Mouse (Mus musculus) cerebellum, adult 2 months (tissue): ENCODE measurements around the gene Mocs3. TPM values are rescaled to one million over a fixed set of nuclear protein-coding genes. Genes with fewer than 3 reads are reported as not detected.
A peak's percentile ranks its signal among the peaks of the same experiment; 100 is the strongest.

Experiments
- DNase-seq, 2 experiments: peaks; one replicate each; pipeline ENCODE4 v3.0.0; 2021
- H3K27ac ChIP-seq: fragments of 200-500 bp; 2 replicates; pipeline ENCODE4 v1.5.1; 2012; ENCODE audit warnings: low read length, control low read depth, inconsistent platforms; ENCODE audit not compliant: insufficient read depth
- H3K27me3 ChIP-seq: fragments of 200-500 bp; 2 replicates; pipeline ENCODE4 v1.6.1; 2012; ENCODE audit warnings: inconsistent platforms, mild to moderate bottlenecking, low read length, moderate library complexity; ENCODE audit not compliant: control insufficient read depth, insufficient read depth
- H3K4me1 ChIP-seq: fragments of 200-500 bp; 2 replicates; pipeline ENCODE4 v1.6.1; 2011; ENCODE audit warnings: low read length; ENCODE audit not compliant: control insufficient read depth, insufficient read depth
- H3K4me3 ChIP-seq: fragments of 200-500 bp; replicated peaks from 2 replicates; pipeline ENCODE3; 2011; ENCODE audit warnings: mild to moderate bottlenecking, low read depth, low read length, control low read depth; ENCODE audit not compliant: insufficient read depth
- CTCF ChIP-seq: fragments of 200-500 bp; IDR thresholded peaks from 2 replicates; pipeline ENCODE4 v1.5.1; 2011; ENCODE audit warnings: low read depth, mild to moderate bottlenecking, control low read depth, low read length, moderate library complexity, borderline replicate concordance; ENCODE audit not compliant: insufficient read depth
- POLR2A ChIP-seq: fragments of 200-500 bp; IDR thresholded peaks from 2 replicates; pipeline ENCODE4 v1.6.1; 2011; ENCODE audit warnings: low read length, control low read depth, borderline replicate concordance; ENCODE audit not compliant: insufficient read depth
- WGBS: fragments of 180-500 bp; shearing (Covaris S2); methylation state at CpG from one replicate; pipeline ENCODE4 v1.1.7; 2018; 5-methylcytosine and 5-hydroxymethylcytosine counted together
- polyA plus RNA-seq: library from polyadenylated mRNA; depleted of rRNA; stranded (reverse); fragments of >200 nt; gene quantifications from 2 replicates; pipeline ENCODE4 v1.2.3, GENCODE M21; 2012

Mocs3 gene
- polyA plus RNA-seq, 1 experiment = 13.4 TPM

DNA sequence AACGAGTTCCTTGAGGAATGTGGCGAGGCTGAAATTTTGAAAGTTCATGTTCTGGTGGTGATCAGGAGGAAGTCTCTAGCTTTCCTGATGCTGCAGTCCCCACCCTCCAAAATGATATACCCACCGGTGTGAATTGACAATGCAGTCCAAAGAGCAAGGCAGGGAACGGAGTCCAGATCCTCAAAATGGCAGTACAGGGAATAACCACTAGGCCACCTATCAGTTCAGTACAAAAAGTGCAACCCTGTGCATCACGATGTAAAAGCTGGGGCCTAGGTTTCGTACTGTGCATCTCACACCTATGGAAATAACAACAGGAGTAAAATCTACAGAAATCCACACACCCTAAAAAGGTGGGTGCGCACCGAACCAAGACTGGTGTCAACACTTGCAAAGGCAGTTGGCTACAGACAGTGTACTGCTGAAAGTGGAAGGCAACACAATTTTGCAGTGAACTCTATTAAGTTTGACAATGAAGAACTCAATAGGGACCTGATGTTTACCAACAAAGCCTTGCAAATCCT, 25.9 kb upstream of the Mocs3 start:
- TF ChIP-seq POLR2A (no peak), CTCF (no peak)
- 71% methylated on average over 8 of the region's 8 CpGs for WGBS
- no peak for DNase-seq
- no peak overlapping the region for H3K27ac ChIP-seq
- H3K27me3 ChIP-seq = no peaks in the 10 kb centered on the region
- no peak overlapping the region for H3K4me3 ChIP-seq
- peaks cover 9% of the 10 kb centered on the region; the same call in 1 of the 2 replicates for H3K4me1 ChIP-seq

DNA sequence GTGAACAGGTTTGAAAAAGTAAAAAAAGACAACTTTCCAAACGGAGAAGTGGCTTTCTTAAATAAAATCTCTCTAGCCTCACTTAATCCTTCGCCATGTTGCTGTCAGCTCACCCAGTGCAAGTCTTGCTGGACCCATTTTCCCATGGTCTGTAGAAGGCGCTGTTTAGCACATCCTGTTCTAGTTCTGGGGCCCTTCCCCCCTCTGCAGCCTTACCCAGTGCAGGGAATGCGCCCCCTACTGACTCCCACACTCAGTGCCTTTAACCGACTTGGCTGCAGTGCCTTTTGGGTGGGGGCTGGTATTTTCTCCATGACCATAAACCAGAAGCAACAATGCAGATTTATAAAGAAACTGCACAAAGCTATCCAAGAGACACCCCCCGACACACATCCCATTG, 25.2 kb upstream of the Mocs3 start:
- no peak for TF ChIP-seq POLR2A
- TF ChIP-seq CTCF = peak; percentile 89
- WGBS = 3% methylated on average over 6 of the region's 6 CpGs
- no peak overlapping the region for H3K27ac ChIP-seq
- peak overlapping the region; percentile 70 for H3K4me3 ChIP-seq
- peaks cover 6% of the 10 kb centered on the region; the same call in 1 of the 2 replicates for H3K4me1 ChIP-seq
- DNase-seq = peak; percentile 80 to 82
- H3K27me3 ChIP-seq = no peaks in the 10 kb centered on the region

- no peaks in the 10 kb centered on the region for H3K27me3 ChIP-seq
- H3K27ac ChIP-seq = peak overlapping the region; percentile 91
- DNase-seq = peak in 1 of 2 experiments; percentile 45
- WGBS = 1% methylated on average over 49 of the region's 49 CpGs
- TF ChIP-seq CTCF = no peak
- no peak for TF ChIP-seq POLR2A
- H3K4me3 ChIP-seq = peak overlapping the region; percentile 70
- H3K4me1 ChIP-seq = peaks cover 5% of the 10 kb centered on the region; the same call in 1 of the 2 replicates
Measured at GRCm38 (mm10) chr2:168205681-168206631, 24.5 kb upstream of the Mocs3 start.

DNA sequence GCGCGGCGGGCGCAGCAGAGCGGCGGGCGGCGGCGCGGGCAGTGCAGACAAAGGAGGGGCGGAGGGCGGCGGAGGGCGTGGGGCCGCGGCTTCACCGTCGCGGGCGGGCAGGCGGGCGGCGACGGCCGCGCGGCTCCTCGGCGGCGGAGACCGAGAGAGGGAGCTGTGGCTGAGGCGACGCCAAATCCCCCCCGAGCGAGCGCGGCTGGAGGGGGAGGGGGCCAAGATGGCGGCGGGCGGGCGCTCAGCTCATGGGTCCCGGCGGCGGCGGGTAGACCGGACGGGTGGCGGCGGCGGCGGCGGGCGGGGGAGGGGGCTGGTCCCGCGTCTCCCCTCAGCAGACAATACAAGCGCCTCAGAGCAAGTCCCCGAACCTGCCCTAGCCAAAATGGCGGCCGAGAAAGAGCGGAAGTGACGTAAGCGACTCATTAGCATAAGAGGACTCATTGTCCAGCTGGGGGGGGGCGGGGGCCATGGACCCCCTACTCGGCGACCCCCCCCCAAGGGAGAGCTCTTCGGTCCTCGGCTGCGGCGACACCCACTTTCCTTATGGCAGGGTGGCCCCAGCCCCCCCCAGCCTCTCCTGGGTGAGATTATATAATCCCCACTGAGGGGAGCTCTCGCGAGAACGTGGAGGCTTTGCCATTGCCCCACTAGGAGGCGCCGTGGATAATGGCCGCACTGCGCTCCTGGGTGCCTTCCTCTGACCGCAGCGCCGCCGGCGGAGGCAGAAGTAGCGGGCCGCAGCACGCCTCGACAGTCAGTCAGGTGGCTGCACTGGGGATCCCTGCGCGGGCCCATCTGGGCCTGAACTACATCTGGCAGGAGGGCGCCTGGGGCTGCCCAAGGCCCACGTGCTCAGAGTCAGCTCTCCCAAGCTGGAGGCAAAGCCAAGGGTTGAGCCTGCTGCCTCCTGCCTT, 23.4 kb upstream of the Mocs3 start, which contains the start of gene Adnp:
Adnp (minus strand) TSS at position 388 of the 920 bp plus-strand sequence.
- DNase-seq = peak; percentile 89 to 92
- 1% methylated on average over 75 of the region's 89 CpGs for WGBS
- peaks cover 3% of the 10 kb centered on the region; the same call in 1 of the 2 replicates for H3K4me1 ChIP-seq
- H3K4me3 ChIP-seq = peak within 1 kb of the TSS; percentile 70
- no peaks in the 10 kb centered on the region for H3K27me3 ChIP-seq
- peak within 1 kb of the TSS; percentile 100 for H3K27ac ChIP-seq
- peak; percentile 58; the same call in 1 of the 2 replicates for TF ChIP-seq CTCF
- TF ChIP-seq POLR2A = peak; percentile 53; the same call in 1 of the 2 replicates

DNA sequence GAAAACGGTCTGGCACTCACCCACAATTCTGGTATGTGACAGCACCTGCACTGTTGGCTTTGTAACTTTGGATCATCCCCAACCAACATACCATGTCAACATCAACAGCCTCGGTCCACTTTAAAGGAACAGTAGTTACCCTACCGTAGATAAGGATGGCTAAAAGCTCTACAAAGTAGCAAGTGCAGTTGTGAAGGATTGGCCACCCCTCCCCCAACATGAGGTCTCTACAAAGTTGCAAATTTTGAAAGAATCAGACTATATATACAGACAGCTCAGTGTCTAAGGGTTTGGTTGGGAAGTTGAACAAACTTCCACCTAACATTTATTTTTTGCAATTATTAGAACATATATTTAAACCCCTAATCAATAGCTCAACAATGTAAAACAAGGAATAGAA, 22.5 kb upstream of the Mocs3 start:
- WGBS = 81% methylated on average over 3 of the region's 3 CpGs
- H3K27ac ChIP-seq = peak overlapping the region; percentile 100; the same call in 1 of the 2 replicates
- TF ChIP-seq CTCF (no peak), POLR2A (no peak)
- DNase-seq = no peak
- peaks cover 3% of the 10 kb centered on the region; the same call in 1 of the 2 replicates for H3K4me1 ChIP-seq
- H3K27me3 ChIP-seq = no peaks in the 10 kb centered on the region
- H3K4me3 ChIP-seq = no peak overlapping the region

GRCm38 (mm10) chr2:168213788-168214397, 16.5 kb upstream of the Mocs3 start:
- no peak overlapping the region for H3K4me3 ChIP-seq
- H3K27ac ChIP-seq = no peak overlapping the region
- no peak for TF ChIP-seq POLR2A
- no peaks in the 10 kb centered on the region for H3K4me1 ChIP-seq
- H3K27me3 ChIP-seq = no peaks in the 10 kb centered on the region
- WGBS = 63% methylated on average over 5 of the region's 5 CpGs
- DNase-seq = no peak

DNA sequence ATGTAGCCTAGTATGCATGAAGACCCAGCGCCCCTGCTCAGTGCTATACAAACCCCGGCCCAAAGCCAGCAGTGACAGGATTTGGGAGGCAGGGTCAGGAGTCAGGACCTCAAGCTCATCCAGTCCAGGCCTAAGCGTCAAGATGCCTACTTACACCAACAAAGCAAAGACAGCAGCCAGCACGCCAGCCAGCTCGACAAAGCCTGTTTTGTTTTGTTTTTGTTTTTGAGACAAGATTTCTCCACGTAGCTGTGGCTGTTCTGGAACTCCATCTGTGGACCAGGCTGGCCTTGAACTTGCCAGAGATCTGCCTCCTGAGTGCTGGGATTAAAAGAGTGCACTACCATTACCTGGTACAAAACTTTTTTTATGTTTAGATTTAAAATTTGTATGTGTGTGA, 7.1 kb upstream of the Mocs3 start:
- Histone ChIP-seq H3K4me1 (no peaks in the 10 kb centered on the region), H3K4me3 (no peak overlapping the region), H3K27me3 (no peaks in the 10 kb centered on the region), H3K27ac (no peak overlapping the region)
- WGBS = 87% methylated on average over 6 of the region's 6 CpGs
- DNase-seq = no peak
- TF ChIP-seq CTCF (no peak), POLR2A (no peak)
